Mouse (Mus musculus) heart, embryonic 14.5 days (tissue): ENCODE results near the gene 2410004B18Rik. TPM values are rescaled to one million over a fixed set of nuclear protein-coding genes. Genes with fewer than 3 reads are reported as not detected.
"Not testable (repeated sequence)": the region's sequence is repeated elsewhere in the genome, so short reads cannot be mapped to it uniquely, and the experiment has no call there.

Experiments used
- ATAC-seq: fragments of 200-750 bp; cut with Nextera tagmentation; 2 replicates; pipeline ENCODE4 v1.8.0; 2017; ENCODE audit warnings: low read depth, moderate TSS enrichment; ENCODE audit not compliant: insufficient number of reproducible peaks, insufficient read depth, low FRiP score
- H3K27ac ChIP-seq, 2 experiments: fragments of 200-500 bp in 1 of 2; fragments of 300-500 bp in 1 of 2; sonication (generic) in 1 of 2; replicated peaks in 1 of 2; 2 replicates each; pipeline ENCODE4 v1.5.1; 2012 to 2014; ENCODE audit warnings: low read depth in 2 of 2, low read length in 2 of 2, control low read depth in 1 of 2, mild to moderate bottlenecking in 1 of 2, mixed read lengths in 1 of 2; ENCODE audit not compliant: control insufficient read depth in 1 of 2, insufficient read depth in 1 of 2
- H3K27me3 ChIP-seq: fragments of 300-500 bp; sonication (generic); 2 replicates; pipeline ENCODE4 v1.6.1; 2014; ENCODE audit warnings: mild to moderate bottlenecking, low read length, control low read depth; ENCODE audit not compliant: control insufficient read depth, insufficient read depth
- H3K36me3 ChIP-seq: fragments of 300-500 bp; sonication (generic); 2 replicates; pipeline ENCODE4 v1.6.1; 2014; ENCODE audit warnings: mild to moderate bottlenecking, control low read depth, low read length, mixed read lengths; ENCODE audit not compliant: control insufficient read depth, insufficient read depth
- H3K4me1 ChIP-seq, 2 experiments: fragments of 200-500 bp in 1 of 2; fragments of 300-500 bp in 1 of 2; sonication (generic) in 1 of 2; 2 replicates each; pipeline ENCODE4 v1.6.1; 2012 to 2014; ENCODE audit warnings: low read length in 2 of 2, control low read depth in 1 of 2, mixed read lengths in 1 of 2; ENCODE audit not compliant: control insufficient read depth in 2 of 2, insufficient read depth in 2 of 2
- H3K4me2 ChIP-seq: fragments of 300-500 bp; sonication (generic); 2 replicates; pipeline ENCODE4 v1.6.1; 2014; ENCODE audit warnings: mild to moderate bottlenecking, low read length
- H3K4me3 ChIP-seq, 2 experiments: fragments of 200-500 bp in 1 of 2; fragments of 300-500 bp in 1 of 2; sonication (generic) in 1 of 2; 2 replicates each; pipeline ENCODE4 v1.5.1; 2012 to 2014; ENCODE audit warnings: low read length in 2 of 2, mild to moderate bottlenecking in 2 of 2, control low read depth in 1 of 2, low read depth in 1 of 2, moderate library complexity in 1 of 2; ENCODE audit not compliant: control insufficient read depth in 1 of 2, insufficient read depth in 1 of 2
- H3K9ac ChIP-seq: fragments of 300-500 bp; sonication (generic); 2 replicates; pipeline ENCODE4 v1.6.1; 2014; ENCODE audit warnings: mild to moderate bottlenecking, low read length
- H3K9me3 ChIP-seq: fragments of 300-500 bp; sonication (generic); 2 replicates; pipeline ENCODE4 v1.6.1; 2016; ENCODE audit warnings: low read length, control low read depth; ENCODE audit not compliant: control insufficient read depth
- WGBS: fragments of 180-500 bp; shearing (Covaris S2); extraction: QIAGEN DNeasy Blood & Tissue Kit; methylation state at CpG from one replicate; pipeline ENCODE4 v1.1.7; 2014; 5-methylcytosine and 5-hydroxymethylcytosine counted together
- polyA plus RNA-seq: library from polyadenylated mRNA; unstranded; fragments of >200 nt; fragmentation: Nextera tagmentation; extraction: Ambion mirVana; gene quantifications from 2 replicates; pipeline ENCODE4 v1.2.1, GENCODE M21; 2014

2410004B18Rik gene
- polyA plus RNA-seq, 1 experiment from 2014 or later = 43.1 TPM

DNA sequence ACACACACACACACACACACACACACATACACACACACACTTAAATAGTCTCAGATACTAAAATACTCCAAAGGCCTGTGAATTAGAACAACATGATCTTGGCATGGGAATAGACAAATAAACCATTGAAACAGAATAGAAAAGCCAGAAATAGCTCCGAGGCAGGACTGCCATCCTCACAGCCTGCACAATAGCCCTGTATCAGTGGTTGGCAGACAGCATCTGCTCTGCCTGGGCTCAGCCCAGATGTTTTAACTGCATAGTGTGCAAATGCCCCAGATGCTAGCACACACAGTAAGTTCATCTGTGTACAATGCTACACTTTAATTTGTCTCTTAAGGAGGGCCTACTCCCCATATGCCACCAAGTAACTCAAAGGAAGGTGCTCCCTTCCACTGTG lies 22.0 kb downstream of the 2410004B18Rik start:
- 26% methylated on average over 1 of the region's 1 CpGs for WGBS
- Histone ChIP-seq H3K4me3 (no peak overlapping the region), H3K9ac (no peak overlapping the region), H3K4me1 (peaks cover 24 to 28% of the 10 kb centered on the region in 2 experiments), H3K4me2 (no peak overlapping the region), H3K27me3 (no peaks in the 10 kb centered on the region), H3K27ac (no peak overlapping the region; a peak in 1 of 4 replicates), H3K36me3 (no peaks in the 10 kb centered on the region), H3K9me3 (peaks cover 4% of the 10 kb centered on the region; the same call in 1 of the 2 replicates)
- no peak for ATAC-seq

DNA sequence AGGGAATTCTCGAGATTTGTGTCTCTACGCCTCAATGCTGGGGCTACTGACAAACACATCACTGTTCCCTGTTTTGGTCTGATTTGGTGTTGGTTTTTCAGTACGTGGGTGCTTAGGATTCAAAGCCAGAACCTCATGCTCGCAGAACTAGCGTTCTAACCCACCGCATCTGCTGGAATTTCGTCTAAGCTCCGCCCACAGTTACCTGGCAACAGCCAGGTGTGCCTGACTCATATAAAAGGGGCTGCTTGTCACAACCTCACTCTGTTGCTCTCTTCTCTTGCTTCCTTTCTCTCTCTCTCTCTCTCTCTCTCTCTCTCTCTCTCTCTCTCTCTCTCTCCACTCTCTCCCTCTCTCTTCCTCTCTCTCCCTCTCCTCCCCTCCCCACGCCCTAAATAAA lies 24.6 kb downstream of the 2410004B18Rik start:
- Histone ChIP-seq H3K9me3 (peaks cover 3% of the 10 kb centered on the region; the same call in 1 of the 2 replicates), H3K27me3 (no peaks in the 10 kb centered on the region), H3K4me2 (no peak overlapping the region), H3K4me3 (no peak overlapping the region), H3K4me1 (peaks cover 30 to 39% of the 10 kb centered on the region in 2 experiments), H3K9ac (peak overlapping the region; percentile 56; the same call in 1 of the 2 replicates), H3K27ac (peak overlapping the region; percentile 85 to 97), H3K36me3 (no peaks in the 10 kb centered on the region)
- WGBS = 41% methylated on average over 9 of the region's 9 CpGs
- no peak for ATAC-seq

DNA sequence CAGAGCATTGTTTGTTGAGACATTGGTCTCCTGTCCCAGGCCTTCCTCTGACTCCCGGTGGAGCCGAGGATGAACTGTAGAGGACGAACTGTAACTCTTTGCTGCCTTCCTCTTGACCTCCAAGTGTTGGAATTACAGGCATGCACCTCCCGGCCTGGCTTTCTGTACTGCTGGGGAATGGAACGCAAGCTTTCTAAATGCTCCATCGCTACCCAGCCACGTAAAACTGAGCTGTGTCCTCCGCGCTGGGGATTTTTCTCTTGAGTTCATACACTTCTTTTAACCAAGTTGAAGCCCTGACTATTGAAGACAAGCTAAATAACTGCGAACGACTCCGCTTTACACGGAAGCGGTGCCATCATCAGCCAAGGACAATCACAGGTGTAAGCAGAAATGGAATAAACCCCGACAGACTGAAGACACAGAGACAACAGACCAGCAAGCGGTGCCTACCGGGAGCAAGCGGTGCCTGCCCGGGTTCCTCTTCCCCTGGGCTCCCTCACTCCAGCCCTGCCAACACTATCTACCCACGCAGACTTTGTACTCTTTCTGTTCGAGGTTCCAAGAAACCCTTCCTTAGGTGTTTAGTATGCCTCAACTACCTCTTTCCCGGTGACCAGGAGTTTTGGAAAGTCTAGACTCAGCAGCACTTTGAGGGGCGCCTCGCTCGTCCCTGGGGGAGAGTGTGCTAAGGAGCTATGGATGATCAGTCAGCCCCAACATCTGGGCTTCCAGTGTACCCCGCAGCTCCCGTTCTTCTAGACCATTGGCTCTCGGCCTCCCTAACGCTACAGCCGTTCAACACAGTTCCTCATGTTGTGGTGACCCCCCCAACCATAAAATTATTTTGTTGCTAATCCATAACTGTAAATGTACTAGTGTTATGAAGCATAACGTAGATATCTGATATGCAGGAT lies 25.5 kb downstream of the 2410004B18Rik start:
- Histone ChIP-seq H3K9ac (peak overlapping the region; percentile 70), H3K4me3 (peak overlapping the region; percentile 15 to 23; a peak in 3 of 4 replicates), H3K27me3 (no peaks in the 10 kb centered on the region), H3K36me3 (no peaks in the 10 kb centered on the region), H3K27ac (peak overlapping the region; percentile 85 to 97), H3K9me3 (no peaks in the 10 kb centered on the region), H3K4me1 (peaks cover 30 to 39% of the 10 kb centered on the region in 2 experiments), H3K4me2 (peak overlapping the region; percentile 53)
- 12% methylated on average over 31 of the region's 31 CpGs for WGBS
- 0 out of 2 replicates have a peak, but pooled peaks have one; percentile 33 for ATAC-seq

DNA sequence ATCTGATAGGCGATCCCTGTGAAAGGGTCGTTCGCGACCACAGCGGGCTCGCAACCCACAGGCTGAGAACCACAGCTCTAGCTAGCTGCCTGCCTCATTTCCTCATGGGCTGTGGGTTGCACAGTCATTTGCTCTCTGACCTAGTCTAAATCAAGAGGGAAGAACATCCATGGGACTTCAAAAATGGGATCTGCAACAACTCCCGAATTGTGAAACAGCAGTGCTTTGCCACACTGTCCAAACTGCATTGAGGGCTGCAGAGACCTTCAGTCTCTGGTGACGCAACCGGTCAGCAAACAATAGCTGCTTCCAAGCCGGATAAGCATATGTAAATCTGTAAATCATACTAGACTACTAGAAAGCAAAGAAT lies 26.2 kb downstream of the 2410004B18Rik start:
- Histone ChIP-seq H3K27ac (peak overlapping the region; percentile 85 to 97), H3K4me1 (peaks cover 32 to 39% of the 10 kb centered on the region in 2 experiments), H3K9me3 (no peaks in the 10 kb centered on the region), H3K36me3 (no peaks in the 10 kb centered on the region), H3K4me2 (peak overlapping the region; percentile 53), H3K9ac (peak overlapping the region; percentile 70), H3K4me3 (no peak overlapping the region; a peak in 1 of 4 replicates), H3K27me3 (no peaks in the 10 kb centered on the region)
- 0 out of 2 replicates have a peak, but pooled peaks have one; percentile 23 for ATAC-seq
- 13% methylated on average over 10 of the region's 10 CpGs for WGBS

DNA sequence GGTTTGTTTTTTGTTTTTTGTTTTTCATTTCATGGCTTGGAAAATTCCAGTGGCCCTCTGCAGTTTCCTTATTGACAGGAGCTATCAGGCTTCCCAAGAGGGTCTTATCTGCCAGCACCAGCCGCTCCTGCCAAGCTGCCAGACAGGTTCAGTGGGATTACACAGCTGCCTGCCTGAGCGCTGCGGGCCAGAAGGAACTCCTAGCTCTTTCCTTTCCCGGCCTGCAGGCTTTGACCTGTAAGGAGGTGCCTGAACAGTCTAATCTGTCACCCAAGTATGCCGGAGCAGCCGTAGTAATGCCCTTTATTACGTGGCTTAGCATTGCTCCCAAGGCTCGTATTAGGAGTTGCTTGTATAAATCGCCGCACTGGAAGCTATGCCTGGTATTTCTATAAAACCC lies 26.7 kb downstream of the 2410004B18Rik start:
- Histone ChIP-seq H3K4me3 (no peak overlapping the region), H3K36me3 (no peaks in the 10 kb centered on the region), H3K27me3 (no peaks in the 10 kb centered on the region), H3K4me1 (peaks cover 35 to 44% of the 10 kb centered on the region in 2 experiments), H3K9me3 (no peaks in the 10 kb centered on the region), H3K9ac (peak overlapping the region; percentile 70; the same call in 1 of the 2 replicates), H3K4me2 (peak overlapping the region; percentile 53), H3K27ac (peak overlapping the region; percentile 85 to 97)
- WGBS = under 1% methylated on average over 10 of the region's 10 CpGs
- peak; percentile 74 for ATAC-seq

DNA sequence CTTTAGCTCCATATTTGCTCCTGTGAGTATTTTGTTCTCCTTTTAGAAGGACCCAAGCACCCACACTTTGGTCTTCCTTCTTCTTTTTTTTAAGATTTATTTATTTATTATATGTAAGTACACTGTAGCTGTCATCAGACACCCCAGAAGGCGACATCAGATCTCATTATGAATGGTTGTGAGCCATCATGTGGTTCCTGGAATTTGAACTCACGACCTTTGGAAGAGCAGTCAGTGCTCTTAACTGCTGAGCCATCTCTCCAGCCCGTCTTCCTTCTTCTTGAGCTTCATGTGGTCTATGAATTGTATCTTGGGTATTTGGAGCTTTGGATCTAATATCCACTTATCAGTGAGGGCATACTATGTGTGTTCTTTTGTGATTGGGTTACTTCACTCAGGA lies 27.8 kb downstream of the 2410004B18Rik start:
- not testable (repeated sequence) for H3K9me3 ChIP-seq, H3K27me3 ChIP-seq, H3K4me3 ChIP-seq, ATAC-seq, H3K9ac ChIP-seq, H3K4me2 ChIP-seq, H3K36me3 ChIP-seq
- Histone ChIP-seq H3K4me1 (peaks cover 35 to 40% of the 10 kb centered on the region in 2 experiments), H3K27ac (peak overlapping the region; percentile 93 to 97)
- 71% methylated on average over 3 of the region's 3 CpGs for WGBS

DNA sequence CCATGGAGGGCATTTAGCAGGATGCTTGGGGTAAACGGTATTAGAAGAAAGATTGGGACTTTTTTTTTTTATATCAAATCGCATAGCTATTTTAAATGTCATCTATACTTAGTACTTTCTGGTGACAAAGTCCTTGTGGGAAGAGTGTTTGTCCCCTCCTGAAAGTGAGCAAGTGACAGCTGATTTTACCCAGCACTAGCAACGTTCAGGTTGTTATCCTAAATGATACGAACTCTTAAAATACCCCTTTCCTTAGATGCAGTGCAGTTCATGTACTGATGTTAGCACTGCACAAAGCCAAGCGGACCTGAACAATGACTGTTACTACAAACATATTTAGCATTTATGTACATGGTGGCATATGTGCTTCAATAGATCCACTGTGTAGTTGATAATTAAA lies 29.0 kb downstream of the 2410004B18Rik start:
- Histone ChIP-seq H3K4me2 (no peak overlapping the region), H3K27ac (peak overlapping the region; percentile 63 to 89; a peak in 3 of 4 replicates), H3K36me3 (no peaks in the 10 kb centered on the region), H3K27me3 (no peaks in the 10 kb centered on the region), H3K9me3 (no peaks in the 10 kb centered on the region), H3K4me1 (peaks cover 37 to 46% of the 10 kb centered on the region in 2 experiments), H3K4me3 (no peak overlapping the region), H3K9ac (no peak overlapping the region)
- whole genome bisulfite sequencing = 27% methylated on average over 5 of the region's 5 CpGs
- 0 out of 2 replicates have a peak, but pooled peaks have one; percentile 2 for ATAC-seq
